Mouse (Mus musculus) hindbrain, embryonic 15.5 days (tissue): ENCODE measurements around the gene Zswim4. TPM values are rescaled to one million over a fixed set of nuclear protein-coding genes. Genes with fewer than 3 reads are reported as not detected.

Source experiments
- ATAC-seq: fragments of 200-750 bp; cut with Nextera tagmentation; 2 replicates; pipeline ENCODE4 v1.8.0; 2017; ENCODE audit warnings: low read depth, moderate number of reproducible peaks, moderate TSS enrichment; ENCODE audit not compliant: low FRiP score
- H3K27ac ChIP-seq: fragments of 300-500 bp; sonication (generic); replicated peaks from 2 replicates; pipeline ENCODE4 v1.5.1; 2015; ENCODE audit warnings: mild to moderate bottlenecking, inconsistent platforms
- H3K27me3 ChIP-seq: fragments of 300-500 bp; sonication (generic); 2 replicates; pipeline ENCODE4 v1.6.1; 2015; ENCODE audit warnings: control low read depth, inconsistent platforms
- H3K36me3 ChIP-seq: fragments of 300-500 bp; sonication (generic); 2 replicates; pipeline ENCODE4 v1.6.1; 2015; ENCODE audit warnings: control low read depth, inconsistent platforms
- H3K4me1 ChIP-seq: fragments of 300-500 bp; sonication (generic); replicated peaks from 2 replicates; pipeline ENCODE4 v1.6.1; 2015; ENCODE audit warnings: control low read depth, inconsistent platforms
- H3K4me2 ChIP-seq: fragments of 300-500 bp; sonication (generic); 2 replicates; pipeline ENCODE4 v1.6.1; 2015; ENCODE audit warnings: moderate library complexity, mild to moderate bottlenecking, inconsistent platforms
- H3K4me3 ChIP-seq: fragments of 300-500 bp; sonication (generic); 2 replicates; pipeline ENCODE4 v1.5.1; 2015; ENCODE audit warnings: mild to moderate bottlenecking, inconsistent platforms
- H3K9ac ChIP-seq: fragments of 300-500 bp; sonication (generic); 2 replicates; pipeline ENCODE4 v1.6.1; 2015; ENCODE audit warnings: inconsistent platforms
- H3K9me3 ChIP-seq: fragments of 300-500 bp; sonication (generic); 2 replicates; pipeline ENCODE4 v1.6.1; 2016; ENCODE audit warnings: control low read depth, inconsistent platforms
- WGBS: fragments of 180-500 bp; shearing (Covaris S2); methylation state at CpG from one replicate; pipeline ENCODE4 v1.1.7; 2015; 5-methylcytosine and 5-hydroxymethylcytosine counted together
- polyA plus RNA-seq: library from polyadenylated mRNA; unstranded; fragments of >200 nt; fragmentation: Nextera tagmentation; extraction: Ambion mirVana; gene quantifications from 2 replicates; pipeline ENCODE4 v1.2.1, GENCODE M21; 2015

Gene Zswim4
- polyA plus RNA-seq, 1 experiment from 2014 or later: 24.9 TPM

DNA sequence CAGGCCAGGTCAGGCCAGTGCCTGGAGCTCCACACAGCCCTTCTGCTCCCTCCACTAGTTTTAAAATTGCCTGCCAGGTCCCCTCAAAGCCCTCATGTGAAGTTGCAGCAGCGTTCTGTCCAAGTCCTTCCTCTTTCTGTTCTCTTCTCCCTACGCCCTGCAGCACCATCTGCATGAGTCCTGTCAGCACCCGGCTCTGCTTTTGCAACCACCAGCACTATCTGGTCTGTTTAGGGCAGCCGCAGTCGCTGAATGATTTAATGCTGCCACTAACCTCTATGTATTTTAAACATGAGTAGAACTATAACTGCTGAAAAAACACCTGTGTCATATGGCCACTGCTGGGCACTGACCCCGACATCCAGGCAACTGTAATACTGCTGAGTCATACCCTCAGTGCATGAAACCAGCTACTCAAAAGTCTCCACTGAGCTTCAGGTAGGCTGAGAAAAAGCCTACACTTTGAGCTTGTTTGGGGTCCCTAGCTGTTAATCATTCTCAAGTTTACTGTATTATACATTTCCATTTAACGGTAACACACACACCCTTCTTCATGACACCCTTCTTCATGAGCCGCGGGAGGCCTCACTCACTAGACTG is 14.2 kb downstream of the Zswim4 start:
- Histone ChIP-seq H3K9me3 (no peaks in the 10 kb centered on the region), H3K9ac (no peak overlapping the region), H3K27ac (no peak overlapping the region), H3K27me3 (no peaks in the 10 kb centered on the region), H3K4me2 (no peak overlapping the region), H3K4me1 (no peaks in the 10 kb centered on the region), H3K4me3 (no peak overlapping the region), H3K36me3 (peaks cover 82% of the 10 kb centered on the region)
- WGBS: 91% methylated on average over 9 of the region's 9 CpGs
- no peak for ATAC-seq

DNA sequence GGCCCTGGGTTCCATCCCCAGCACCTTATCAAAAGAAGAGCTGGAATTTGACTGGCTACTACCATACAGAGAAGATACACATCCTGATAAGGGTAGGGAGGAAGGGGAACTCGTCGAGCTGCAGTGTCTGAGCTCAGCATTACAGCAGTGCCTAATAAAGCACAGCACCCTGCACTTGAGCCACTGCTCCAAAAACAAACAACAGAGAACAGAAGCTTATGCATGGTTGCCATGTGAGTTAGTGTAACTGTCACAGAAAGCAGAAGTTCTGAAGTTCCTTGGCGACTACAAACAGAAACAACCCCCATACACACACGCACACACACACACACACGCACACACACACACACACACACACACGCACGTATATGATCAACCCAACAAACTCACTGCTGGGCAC is 16.8 kb downstream of the Zswim4 start:
- H3K36me3 ChIP-seq: peaks cover 86% of the 10 kb centered on the region
- no peaks in the 10 kb centered on the region for H3K4me1 ChIP-seq
- H3K27me3 ChIP-seq: no peaks in the 10 kb centered on the region
- no peak overlapping the region for H3K9ac ChIP-seq
- ATAC-seq: no peak
- no peak overlapping the region for H3K27ac ChIP-seq
- H3K4me2 ChIP-seq: no peak overlapping the region
- 89% methylated on average over 7 of the region's 7 CpGs for WGBS
- H3K4me3 ChIP-seq: no peak overlapping the region
- no peaks in the 10 kb centered on the region for H3K9me3 ChIP-seq

DNA sequence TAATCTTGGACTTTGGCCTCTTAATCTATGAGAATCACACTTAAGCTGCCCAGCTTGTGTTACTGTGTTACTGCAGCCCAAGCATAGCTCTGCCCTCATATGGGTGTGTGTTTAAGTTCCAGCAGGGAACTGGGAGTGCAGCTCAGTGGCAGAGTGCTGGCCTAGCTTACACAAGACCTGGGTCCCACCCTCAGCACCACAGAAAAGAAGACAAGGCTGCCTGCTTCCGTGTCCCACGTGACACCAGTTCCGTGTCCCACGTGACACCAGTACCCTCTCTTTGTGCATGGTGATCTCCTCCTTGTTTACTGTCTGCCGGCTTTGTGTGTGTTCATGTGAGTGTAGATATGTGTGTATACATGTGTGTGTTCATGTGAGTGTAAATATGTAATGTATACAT is 18.7 kb downstream of the Zswim4 start:
- 97% methylated on average over 5 of the region's 5 CpGs for WGBS
- no peaks in the 10 kb centered on the region for H3K9me3 ChIP-seq
- H3K4me2 ChIP-seq: no peak overlapping the region
- no peak for ATAC-seq
- H3K27me3 ChIP-seq: no peaks in the 10 kb centered on the region
- no peak overlapping the region for H3K27ac ChIP-seq
- H3K9ac ChIP-seq: no peak overlapping the region
- no peaks in the 10 kb centered on the region for H3K4me1 ChIP-seq
- no peak overlapping the region for H3K4me3 ChIP-seq
- peaks cover 78% of the 10 kb centered on the region for H3K36me3 ChIP-seq

DNA sequence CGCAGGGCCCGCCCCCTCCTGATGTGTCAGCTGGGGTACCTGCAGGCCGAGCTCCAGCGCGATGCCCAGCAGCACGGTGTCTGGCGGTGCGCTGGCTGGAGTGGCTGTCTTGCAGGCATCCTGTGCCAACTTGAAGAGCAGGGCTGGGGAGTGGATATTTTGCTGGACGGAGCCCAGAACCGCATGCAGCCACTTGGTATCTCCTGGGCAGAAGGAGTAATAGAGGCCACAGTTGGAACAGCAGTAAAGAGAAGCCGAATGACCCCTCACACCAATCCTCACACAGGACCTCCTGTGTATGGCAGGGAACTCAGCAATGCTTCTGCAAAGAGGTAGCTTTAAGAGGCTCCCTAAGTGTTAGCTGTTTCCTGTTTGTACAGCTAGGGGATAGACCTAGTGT is 19.6 kb downstream of the Zswim4 start:
- Histone ChIP-seq H3K4me2 (no peak overlapping the region), H3K27ac (no peak overlapping the region), H3K4me1 (no peaks in the 10 kb centered on the region), H3K9me3 (no peaks in the 10 kb centered on the region), H3K27me3 (no peaks in the 10 kb centered on the region), H3K36me3 (peaks cover 78% of the 10 kb centered on the region), H3K9ac (no peak overlapping the region), H3K4me3 (no peak overlapping the region)
- 95% methylated on average over 11 of the region's 11 CpGs for WGBS
- no peak for ATAC-seq

DNA sequence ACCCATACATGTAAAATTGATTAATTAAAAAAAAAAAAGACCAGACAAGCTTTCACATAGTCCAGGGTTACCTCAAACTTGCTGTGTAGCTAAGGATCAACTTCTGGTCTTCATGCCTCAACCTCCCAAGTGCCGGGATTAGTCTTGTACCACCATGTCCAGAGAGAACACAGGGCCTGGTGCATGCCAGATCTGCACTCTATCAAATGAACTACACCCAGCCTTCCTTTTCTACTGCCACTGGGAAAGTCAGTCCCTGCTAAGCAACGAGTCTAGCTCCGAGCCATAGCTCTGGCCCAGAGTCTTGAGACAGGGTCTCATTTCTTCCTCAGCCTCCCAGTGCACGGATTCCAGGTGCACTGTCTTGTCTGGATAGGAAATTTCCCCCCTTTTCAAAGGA is 23.6 kb downstream of the Zswim4 start:
- no peak overlapping the region for H3K27ac ChIP-seq
- ATAC-seq: no peak
- no peak overlapping the region for H3K4me3 ChIP-seq
- H3K4me2 ChIP-seq: no peak overlapping the region
- H3K9me3 ChIP-seq: no peaks in the 10 kb centered on the region
- no peak overlapping the region for H3K9ac ChIP-seq
- peaks cover 18% of the 10 kb centered on the region for H3K4me1 ChIP-seq
- WGBS: 98% methylated on average over 4 of the region's 4 CpGs
- peaks cover 59% of the 10 kb centered on the region for H3K36me3 ChIP-seq
- no peaks in the 10 kb centered on the region for H3K27me3 ChIP-seq

DNA sequence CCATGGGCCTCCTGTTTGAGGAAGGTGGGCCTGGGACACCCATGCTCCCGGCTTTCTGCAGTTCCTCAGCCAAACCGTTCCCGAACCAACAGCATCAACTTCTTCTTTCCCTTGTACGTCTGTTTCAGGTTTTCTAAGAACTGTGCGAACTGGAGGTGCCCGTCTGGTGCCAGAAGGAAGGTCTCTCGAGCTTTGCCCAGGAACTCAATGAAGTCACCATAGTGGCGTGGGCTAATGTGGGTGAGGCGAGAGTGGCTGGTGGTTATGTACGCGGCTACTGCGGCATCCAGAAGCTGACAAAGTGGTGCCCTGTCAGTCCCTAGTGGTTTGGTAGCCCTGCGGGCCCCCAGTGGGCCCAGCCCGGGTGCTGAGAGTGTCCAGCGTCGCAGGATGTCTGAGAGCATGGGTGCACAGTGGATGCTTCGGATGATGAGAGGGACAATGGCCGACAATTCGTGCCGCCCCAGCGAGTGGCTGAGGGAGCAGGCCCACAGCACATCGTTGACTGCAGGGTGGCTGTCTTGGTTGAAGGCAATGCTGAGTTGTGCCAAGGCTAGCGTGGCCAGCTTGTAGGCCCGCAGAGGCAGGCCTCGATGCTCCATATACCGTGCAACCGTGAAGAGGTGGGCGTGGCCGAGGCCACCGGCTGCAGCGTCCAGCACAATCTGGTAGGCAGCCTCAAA is 24.8 kb downstream of the Zswim4 start:
- H3K27me3 ChIP-seq: no peaks in the 10 kb centered on the region
- H3K9ac ChIP-seq: no peak overlapping the region
- no peak for ATAC-seq
- no peak overlapping the region for H3K4me3 ChIP-seq
- 92% methylated on average over 31 of the region's 31 CpGs for WGBS
- H3K27ac ChIP-seq: no peak overlapping the region
- peaks cover 52% of the 10 kb centered on the region for H3K36me3 ChIP-seq
- H3K4me2 ChIP-seq: no peak overlapping the region
- no peaks in the 10 kb centered on the region for H3K9me3 ChIP-seq
- peaks cover 24% of the 10 kb centered on the region for H3K4me1 ChIP-seq

DNA sequence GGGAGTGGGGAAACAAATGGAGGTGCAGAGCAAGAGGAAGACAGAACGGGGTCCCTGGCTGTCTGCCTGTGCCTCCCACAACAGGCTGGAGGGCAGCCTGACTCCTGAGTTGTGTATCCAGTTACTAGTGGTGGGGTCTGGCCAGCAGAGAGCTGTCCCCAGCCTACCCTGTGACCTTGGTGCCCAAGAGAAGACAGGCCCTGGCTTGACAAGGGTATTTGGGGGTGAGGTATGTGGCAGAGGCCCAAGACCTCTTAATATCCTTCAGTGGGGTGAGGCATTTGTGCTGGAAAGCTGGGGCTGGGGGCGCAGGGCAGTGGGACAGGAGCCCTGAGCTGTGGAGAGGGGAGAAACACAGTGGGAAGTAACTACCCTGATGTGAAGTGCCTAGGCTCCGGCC is 25.7 kb downstream of the Zswim4 start:
- ATAC-seq: no peak
- H3K4me3 ChIP-seq: no peak overlapping the region
- WGBS: 96% methylated on average over 3 of the region's 3 CpGs
- no peak overlapping the region for H3K9ac ChIP-seq
- peaks cover 46% of the 10 kb centered on the region for H3K36me3 ChIP-seq
- no peak overlapping the region for H3K4me2 ChIP-seq
- no peaks in the 10 kb centered on the region for H3K27me3 ChIP-seq
- no peaks in the 10 kb centered on the region for H3K9me3 ChIP-seq
- H3K27ac ChIP-seq: no peak overlapping the region
- H3K4me1 ChIP-seq: peaks cover 24% of the 10 kb centered on the region

DNA sequence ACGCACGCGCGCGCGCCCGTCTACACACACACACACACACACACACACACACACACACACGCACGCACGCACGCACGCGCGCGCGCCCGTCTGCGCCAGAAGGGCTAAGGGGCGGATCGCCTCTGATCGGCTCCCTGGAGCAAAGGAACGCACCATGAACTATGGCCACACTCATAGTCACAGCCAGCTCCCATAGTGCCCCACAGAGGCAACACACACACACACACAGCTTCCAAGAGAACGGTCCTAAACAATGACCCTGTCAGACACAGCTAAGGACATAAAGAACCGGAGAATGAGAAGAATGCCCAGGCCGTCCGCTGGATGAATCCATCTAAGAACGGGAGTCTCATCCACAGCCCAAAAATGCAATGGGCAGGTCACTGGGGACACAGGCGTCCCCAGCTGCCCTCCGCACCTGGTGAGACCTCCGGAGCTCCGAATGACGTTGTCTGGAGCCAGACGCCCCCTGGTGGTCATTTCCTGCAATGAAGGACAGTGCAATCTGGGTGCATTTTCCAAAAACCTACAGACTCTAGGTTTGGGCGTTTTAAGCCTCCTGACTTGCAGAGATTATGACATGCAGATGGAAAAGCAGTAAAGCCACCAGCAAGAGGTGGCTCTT is 26.6 kb downstream of the Zswim4 start:
- Histone ChIP-seq H3K27me3 (no peaks in the 10 kb centered on the region), H3K27ac (no peak overlapping the region), H3K4me3 (peak overlapping the region; percentile 9; the same call in 1 of the 2 replicates), H3K4me1 (peaks cover 24% of the 10 kb centered on the region), H3K9me3 (no peaks in the 10 kb centered on the region), H3K36me3 (peaks cover 36% of the 10 kb centered on the region), H3K4me2 (peak overlapping the region; percentile 44), H3K9ac (0 out of 2 replicates have a peak overlapping the region, but pooled peaks have one; percentile 34)
- peak; percentile 63 for ATAC-seq
- 50% methylated on average over 34 of the region's 34 CpGs for WGBS

DNA sequence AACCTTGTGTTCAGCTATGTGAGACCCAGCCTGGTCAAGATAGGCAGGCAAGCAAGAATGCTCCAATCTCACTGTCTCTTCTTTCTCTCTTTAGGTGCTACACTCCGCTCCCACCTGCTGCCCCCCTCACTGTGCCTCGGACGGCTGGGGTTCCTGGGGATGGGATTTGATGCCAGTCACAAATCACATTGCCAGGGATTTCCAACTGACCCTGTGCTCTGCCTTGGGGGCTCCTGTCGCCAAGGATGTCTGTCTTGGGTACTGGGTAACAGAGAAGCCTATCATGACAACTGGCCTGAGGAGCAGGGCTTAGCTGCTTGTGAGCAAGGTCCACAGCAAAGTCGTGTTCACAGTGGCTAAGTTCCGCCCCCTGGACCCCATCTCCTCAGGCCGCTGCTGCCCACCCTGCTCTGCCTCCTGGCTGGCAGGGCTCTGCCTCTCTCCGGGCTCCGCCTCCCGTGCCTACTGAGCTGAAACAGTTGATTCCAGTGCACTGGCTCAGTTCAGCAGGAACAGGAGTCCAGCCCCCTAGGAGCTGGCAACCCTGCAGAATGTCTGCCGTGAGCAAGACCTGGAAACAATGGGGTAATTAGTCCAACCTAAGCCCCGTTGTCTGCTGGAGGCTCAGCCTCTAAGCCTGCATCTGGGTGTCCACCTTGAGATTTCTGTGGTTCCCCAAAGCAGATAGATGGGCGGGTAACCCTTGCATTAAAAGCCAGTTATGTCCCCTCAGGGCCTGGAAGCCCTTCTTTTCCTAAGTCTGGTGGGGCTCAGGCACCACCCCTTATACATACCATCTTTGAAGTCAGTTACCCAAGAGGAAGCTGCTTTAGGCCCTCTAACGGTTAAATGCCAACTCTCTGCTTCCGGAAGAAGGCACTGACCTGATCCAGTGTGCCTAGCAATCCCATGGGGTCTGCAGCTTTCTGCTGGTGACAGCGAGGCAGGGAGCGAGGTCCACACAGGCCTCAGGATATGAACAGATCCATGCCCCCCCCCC is 28.2 kb downstream of the Zswim4 start:
- Histone ChIP-seq H3K4me2 (no peak overlapping the region), H3K27me3 (no peaks in the 10 kb centered on the region), H3K4me1 (peaks cover 31% of the 10 kb centered on the region), H3K36me3 (peaks cover 28% of the 10 kb centered on the region), H3K9ac (no peak overlapping the region), H3K27ac (peak overlapping the region; percentile 40; the same call in 1 of the 2 replicates), H3K4me3 (no peak overlapping the region), H3K9me3 (no peaks in the 10 kb centered on the region)
- 40% methylated on average over 17 of the region's 17 CpGs for WGBS
- 0 out of 2 replicates have a peak, but pooled peaks have one; percentile 24 for ATAC-seq

DNA sequence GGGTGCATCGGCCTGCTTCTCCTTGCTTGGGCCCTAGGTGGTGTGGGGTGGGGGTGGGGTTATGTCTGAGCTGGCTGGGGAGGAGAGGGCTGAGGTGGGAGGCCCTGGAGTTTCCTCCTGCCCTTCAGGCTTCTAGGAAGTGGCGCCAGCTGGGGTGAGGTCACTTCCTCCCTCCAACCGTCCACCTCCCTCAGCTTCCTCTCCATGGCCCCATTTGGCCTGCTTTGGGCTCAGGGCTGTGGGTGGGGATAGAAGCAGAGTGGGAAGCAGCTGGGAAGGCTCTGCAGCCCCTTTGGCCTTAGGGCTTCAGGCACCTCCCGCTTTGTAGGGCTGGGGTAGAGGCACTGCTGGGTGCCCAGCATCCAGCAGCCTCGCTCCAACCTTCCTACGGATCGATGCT is 29.0 kb downstream of the Zswim4 start:
- Histone ChIP-seq H3K4me1 (peaks cover 39% of the 10 kb centered on the region), H3K4me2 (no peak overlapping the region), H3K36me3 (peaks cover 20% of the 10 kb centered on the region), H3K9me3 (no peaks in the 10 kb centered on the region), H3K27me3 (no peaks in the 10 kb centered on the region), H3K9ac (no peak overlapping the region), H3K4me3 (no peak overlapping the region), H3K27ac (peak overlapping the region; percentile 37; the same call in 1 of the 2 replicates)
- ATAC-seq: no peak
- 52% methylated on average over 7 of the region's 7 CpGs for WGBS

DNA sequence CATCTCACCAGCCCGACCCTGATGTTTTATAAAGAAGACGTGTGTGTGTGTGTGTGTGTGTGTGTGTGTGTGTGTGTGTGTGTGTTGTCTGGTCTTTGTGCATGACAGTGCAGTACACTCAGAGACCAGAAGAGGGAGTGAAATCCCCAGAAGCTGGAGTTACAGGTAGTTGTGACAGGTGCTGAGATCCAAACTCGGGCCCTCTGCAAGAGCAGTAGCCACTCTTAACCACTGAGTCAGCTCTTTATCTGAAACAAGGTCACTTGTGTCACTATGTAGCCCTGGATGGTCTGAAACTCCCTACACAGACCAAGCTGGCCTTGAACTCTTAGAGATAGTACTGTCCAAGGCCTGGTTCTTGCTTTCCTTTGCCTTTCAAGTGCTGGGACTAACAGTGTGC is 30.2 kb downstream of the Zswim4 start:
- no peak overlapping the region for H3K4me3 ChIP-seq
- 75% methylated on average over 3 of the region's 3 CpGs for WGBS
- ATAC-seq: no peak
- no peaks in the 10 kb centered on the region for H3K9me3 ChIP-seq
- no peaks in the 10 kb centered on the region for H3K27me3 ChIP-seq
- H3K4me1 ChIP-seq: peaks cover 49% of the 10 kb centered on the region
- peaks cover 8% of the 10 kb centered on the region for H3K36me3 ChIP-seq
- no peak overlapping the region for H3K4me2 ChIP-seq
- H3K27ac ChIP-seq: no peak overlapping the region
- H3K9ac ChIP-seq: no peak overlapping the region
